Mouse (Mus musculus): ENCODE data around the gene Fig4. TPM values are rescaled to one million over a fixed set of nuclear protein-coding genes. Genes with fewer than 3 reads are reported as not detected.

Gene Fig4
- polyA plus RNA-seq, 1 experiment from 2014 or later, result 34.4 TPM

Other genes with a start within 250 kb of the Fig4 start
- 2.0 and 3.3 TPM in 2 replicates for gene Gpr6, start 231.0 kb downstream of the Fig4 start, polyA plus RNA-seq (2015; fragmentation: Nextera tagmentation; extraction: Ambion mirVana)
- 0.14 and 0.26 TPM in 2 replicates for gene Ak9, start 720 bp upstream of the Fig4 start, polyA plus RNA-seq (2015; fragmentation: Nextera tagmentation; extraction: Ambion mirVana)
- gene Zbtb24, start 147.1 kb upstream of the Fig4 start, polyA plus RNA-seq (2015; fragmentation: Nextera tagmentation; extraction: Ambion mirVana), result 22.0 and 22.7 TPM in 2 replicates
- 44.8 and 45.1 TPM in 2 replicates for gene Mical1, start 173.1 kb upstream of the Fig4 start, polyA plus RNA-seq (2015; fragmentation: Nextera tagmentation; extraction: Ambion mirVana)
- 38.0 and 43.0 TPM in 2 replicates for gene Smpd2, start 187.1 kb upstream of the Fig4 start, polyA plus RNA-seq (2015; fragmentation: Nextera tagmentation; extraction: Ambion mirVana)
- gene Ppil6, start 187.2 kb upstream of the Fig4 start, polyA plus RNA-seq (2015; fragmentation: Nextera tagmentation; extraction: Ambion mirVana), result 1.7 and 2.1 TPM in 2 replicates
- gene Cd164, start 216.2 kb upstream of the Fig4 start, polyA plus RNA-seq (2015; fragmentation: Nextera tagmentation; extraction: Ambion mirVana), result 61.8 and 81.7 TPM in 2 replicates